Mouse (Mus musculus): ENCODE measurements at regions not wholly inside any gene's neighbourhood (a gene's known extent, or its start where the extent isn't known, plus 50 kb on each side); places are given as distances from the start of the nearest gene placed in this dataset.
A peak's percentile ranks its signal among the peaks of the same experiment; 100 is the strongest.

DNA sequence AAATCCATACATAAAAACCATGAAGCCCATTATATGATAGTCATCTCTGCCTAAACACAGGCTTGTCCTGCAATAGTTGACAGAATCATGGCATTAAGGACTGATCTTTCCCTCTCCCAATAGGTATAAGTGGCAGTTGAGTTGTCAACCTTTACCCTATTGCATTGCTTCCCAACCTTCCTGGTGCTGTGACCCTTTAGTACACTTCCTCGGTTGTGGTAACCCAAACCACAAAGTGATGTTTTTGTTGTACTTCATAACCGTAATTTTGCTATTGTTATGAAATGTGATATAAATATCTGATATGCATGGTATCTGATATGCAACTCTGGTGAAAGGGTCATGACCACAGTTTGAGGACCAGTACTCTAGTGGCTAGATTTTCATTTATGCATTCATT lies 61.4 kb downstream of the Gm4340 start:
- no peak for DNase-seq (ENCODE audit: low spot score)

DNA sequence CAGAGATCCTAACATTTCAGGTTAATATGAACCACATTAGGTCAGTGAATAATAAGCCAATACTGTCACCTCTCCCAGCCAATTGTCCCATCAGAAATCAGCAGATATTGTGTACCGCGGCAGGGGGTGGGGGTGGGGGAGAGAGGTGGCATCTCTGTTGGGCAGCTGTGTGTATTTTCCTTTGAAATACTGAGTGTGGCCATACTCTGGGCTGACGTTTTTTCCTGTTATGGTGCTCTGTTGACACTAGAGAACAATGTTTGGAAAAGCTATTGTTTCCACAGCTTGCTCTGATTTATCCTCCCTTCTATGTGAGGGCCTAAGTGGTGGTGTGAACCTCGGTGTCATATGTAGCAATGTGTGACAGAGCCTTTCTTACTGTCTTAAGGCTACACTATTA lies 81.0 kb downstream of the Gm4340 start:
- peak; percentile 17 for DNase-seq (ENCODE audit: low spot score)

DNA sequence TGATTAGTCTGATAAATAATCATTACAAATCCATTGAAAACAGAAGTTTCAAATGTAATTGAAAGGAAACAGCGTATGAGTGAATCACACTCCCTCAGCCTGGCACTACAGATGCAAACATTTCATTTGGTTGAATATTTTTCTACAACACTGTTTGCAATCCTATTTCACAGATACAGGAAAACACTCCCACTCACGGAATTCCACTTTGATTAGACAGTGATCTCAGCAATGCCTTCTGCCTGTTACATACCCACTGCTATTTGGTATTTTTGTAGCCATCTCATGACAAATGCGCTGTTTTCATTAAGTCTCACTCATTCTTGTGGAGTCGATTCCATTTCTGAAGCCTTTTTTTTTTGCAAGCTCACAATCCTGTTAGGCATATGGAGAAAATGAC lies 105.3 kb downstream of the Gm4340 start:
- DNase-seq (ENCODE audit: low spot score), result no peak
